Comparison of ENCODE assay signal across 22 mouse cellular contexts in genomic region chr16:92676630-92677029, GRCm38 (mm10).
DNase-seq lines count a peak whose midpoint lies in the region; ATAC-seq and TF ChIP-seq lines count a peak whose summit lies in the region.
"Had no signal": no experiment of that assay in that cellular context is flagged by ENCODE, and none has a peak within 500 bp of the region (broad histone marks: within the 10 kb centered on the region; RNA-seq: fewer than 3 reads in every experiment).

No protein-coding gene starts in this region.

- H3K27ac ChIP-seq in small intestine, adult 2 months (ENCODE audit: insufficient read depth, low read depth, low read length), result peak overlapping the region; percentile 29
- H3K27ac ChIP-seq: forebrain, embryonic 13.5 days; hindbrain, embryonic 15.5 days; limb, embryonic 12.5 days; liver, embryonic 12.5 days had no signal

- DNase-seq in kidney, postnatal 14 days, result peak; percentile 23
- DNase-seq in kidney, postnatal 4 days, result no peak
- peak; percentile 60 for DNase-seq in lung, postnatal 14 days
- no peak for DNase-seq in right cerebral cortex, adult 18-20 months
- DNase-seq in T-cell, adult 2 months (ENCODE audit: low spot score), result no peak
- no peak for DNase-seq in thymus, postnatal 10 days (ENCODE audit: low spot score in 2 of 2)
- DNase-seq: adrenal gland, postnatal 25 days; B cell, adult 2 months; cerebellum, adult 18-20 months; cerebellum, postnatal 36 days; gastrocnemius, postnatal 25 days; heart, postnatal 14 days; midbrain, embryonic 14.5 days; right cerebral cortex, postnatal 14 days; thymus, postnatal 14 days had no signal

- 70% methylated on average over 5 of the region's 5 CpGs for WGBS in small intestine, adult 2 months

- H3K36me3 ChIP-seq in small intestine, adult 2 months (ENCODE audit: control insufficient read depth, insufficient read depth, low read length), result no peaks in the 10 kb centered on the region
- H3K36me3 ChIP-seq: hindbrain, embryonic 15.5 days; limb, embryonic 12.5 days had no signal

- H3K27me3 ChIP-seq in small intestine, adult 2 months (ENCODE audit: control insufficient read depth, insufficient read depth, low read length), result no peaks in the 10 kb centered on the region
- H3K27me3 ChIP-seq: forebrain, embryonic 13.5 days; hindbrain, embryonic 15.5 days; liver, embryonic 12.5 days had no signal

- TF ChIP-seq CTCF in small intestine, adult 2 months (IDR thresholded peaks at IDR 0.05; ENCODE audit: extremely low read depth, insufficient read length, insufficient replicate concordance, low read depth, low read length), result no peak

- no peak overlapping the region for H3K4me3 ChIP-seq in small intestine, adult 2 months (ENCODE audit: low read depth, low read length)
- H3K4me3 ChIP-seq: forebrain, embryonic 13.5 days; hindbrain, embryonic 15.5 days; limb, embryonic 12.5 days; liver, embryonic 12.5 days had no signal

- H3K4me1 ChIP-seq in small intestine, adult 2 months (ENCODE audit: control insufficient read depth, insufficient read depth, insufficient read length, low read length), result no peaks in the 10 kb centered on the region; the same call in 1 of the 2 replicates
- H3K4me1 ChIP-seq: forebrain, embryonic 13.5 days; hindbrain, embryonic 15.5 days; liver, embryonic 12.5 days had no signal

- ATAC-seq in granulocyte monocyte progenitor cell, adult 5-6 weeks (replicated peaks; ENCODE audit: poor library complexity, severe bottlenecking), result peak; percentile 26; the same call in 1 of the 2 replicates
- ATAC-seq: forebrain, embryonic 13.5 days; intestine, embryonic 16.5 days; liver, embryonic 12.5 days had no signal

- no peak for TF ChIP-seq POLR2A in small intestine, adult 2 months (IDR thresholded peaks at IDR 0.05; ENCODE audit: low read depth, low read length)

Comparison
In these comparisons a context has a peak if more than half of its experiments do, and no peak if none do; other contexts are left out.
1. DNase-seq: peak in kidney, postnatal 14 days (single experiment) and lung, postnatal 14 days (single experiment); none in kidney, postnatal 4 days (0 of 2), right cerebral cortex, adult 18-20 months (single experiment), T-cell, adult 2 months (single experiment) and thymus, postnatal 10 days (0 of 2).